29 mouse cellular contexts compared by ENCODE assay signal in the genomic region with DNA sequence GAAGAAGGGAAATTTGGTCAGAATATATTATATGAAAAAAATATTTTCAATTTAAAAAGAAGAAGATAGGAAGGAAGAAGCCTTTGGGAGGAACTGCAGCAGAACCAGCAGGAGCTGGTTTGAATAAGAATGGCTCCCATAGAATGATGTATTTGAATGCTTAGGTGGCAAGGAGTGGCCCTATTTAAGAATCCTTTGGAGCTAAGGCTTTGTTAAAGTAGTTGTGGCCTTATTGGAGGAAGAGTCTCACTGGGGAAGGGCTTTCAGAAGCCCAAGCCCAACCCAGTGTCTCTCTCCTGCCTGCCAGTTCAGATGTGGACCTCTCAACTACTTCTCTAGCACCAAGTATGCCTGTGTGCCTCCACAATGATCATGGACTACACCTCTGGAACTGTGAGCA. TPM values are rescaled to one million over a fixed set of nuclear protein-coding genes. Genes with fewer than 3 reads are reported as not detected.
DNase-seq lines count a peak whose midpoint lies in the region; ATAC-seq and TF ChIP-seq lines count a peak whose summit lies in the region.
"Had no signal": no experiment of that assay in that cellular context is flagged by ENCODE, and none has a peak within 500 bp of the region (broad histone marks: within the 10 kb centered on the region; RNA-seq: fewer than 3 reads in every experiment).

No protein-coding gene starts in this region.

- no peak overlapping the region for H3K4me2 ChIP-seq in CH12.LX (ENCODE audit: insufficient read depth, low read depth, poor library complexity, severe bottlenecking)
- no peak overlapping the region for H3K4me2 ChIP-seq in midbrain, embryonic 14.5 days (ENCODE audit: low read length)
- H3K4me2 ChIP-seq: embryonic facial prominence, embryonic 13.5 days; embryonic facial prominence, embryonic 15.5 days; forebrain, embryonic 12.5 days had no signal

- no peak for DNase-seq in heart, adult 2 months
- DNase-seq in heart, adult 11 months, result no peak
- DNase-seq in CH12.LX (ENCODE audit: extremely low read depth) (no peak), R1 (ENCODE audit: low read depth, low spot score) (peak; percentile 86)
- DNase-seq in right cerebral cortex, adult 2 months (ENCODE audit: low spot score in 2 of 2), result no peak
- DNase-seq in midbrain, embryonic 14.5 days, result no peak
- DNase-seq: adrenal gland, adult 8-10 months; adrenal gland, postnatal 14 days; adrenal gland, postnatal 36 days; B cell, adult 2 months; cerebellum, adult 11-12 months; cerebellum, adult 8-10 months; cerebellum, adult 9-11 months; cerebellum, postnatal 14 days; cerebellum, postnatal 36 days; embryo, embryonic 11 days had no signal

- no peak for TF ChIP-seq RAD21 in CH12.LX (IDR thresholded peaks at IDR 0.05; ENCODE audit: low read depth, low read length)

- H3K9me3 ChIP-seq in CH12.LX (replicated peaks; ENCODE audit: low read length), result peaks cover 7% of the 10 kb centered on the region
- H3K9me3 ChIP-seq in midbrain, embryonic 14.5 days (ENCODE audit: control insufficient read depth, low read length), result no peaks in the 10 kb centered on the region
- H3K9me3 ChIP-seq: embryonic facial prominence, embryonic 13.5 days; embryonic facial prominence, embryonic 15.5 days; forebrain, embryonic 12.5 days; G1E had no signal

- TF ChIP-seq EP300 in heart, adult 2 months (IDR thresholded peaks at IDR 0.05; ENCODE audit: insufficient read depth, low read depth, low read length), result no peak
- no peak for TF ChIP-seq EP300 in CH12.LX (IDR thresholded peaks at IDR 0.05; ENCODE audit: low read length)

- no peak for ATAC-seq in midbrain, embryonic 14.5 days (ENCODE audit: low FRiP score, low TSS enrichment)
- ATAC-seq: activated CD4-positive, CD25-positive, alpha-beta regulatory T cell, adult 4 months; CD4-positive, CD25-positive, alpha-beta regulatory T cell, adult 4 months; forebrain, embryonic 14.5 days; forebrain, embryonic 16.5 days; Patski had no signal

- no peak for TF ChIP-seq CTCF in heart, adult 2 months (IDR thresholded peaks at IDR 0.05)
- TF ChIP-seq CTCF in CH12.LX (conservative IDR thresholded peaks at IDR 0.05 in 1 of 2, IDR thresholded peaks at IDR 0.05 in 1 of 2; ENCODE audit: low read depth in 2 of 2, low read length in 2 of 2), result no peak

- no peak for TF ChIP-seq POLR2A in heart, adult 2 months (IDR thresholded peaks at IDR 0.05; ENCODE audit: insufficient read depth, low read depth, low read length)
- 0 out of 2 replicates have a peak, but pooled peaks have one; percentile 9 for TF ChIP-seq POLR2A in CH12.LX (IDR thresholded peaks at IDR 0.05; ENCODE audit: low read depth, low read length)

- no peak overlapping the region for H3K9ac ChIP-seq in heart, adult 2 months (ENCODE audit: low read depth, low read length)
- no peak overlapping the region for H3K9ac ChIP-seq in CH12.LX (ENCODE audit: insufficient read depth, low read depth)
- no peak overlapping the region for H3K9ac ChIP-seq in midbrain, embryonic 14.5 days (replicated peaks; ENCODE audit: low read length)
- H3K9ac ChIP-seq: embryonic facial prominence, embryonic 13.5 days; embryonic facial prominence, embryonic 15.5 days; forebrain, embryonic 12.5 days had no signal

- peak overlapping the region; percentile 43 for H3K27ac ChIP-seq in heart, adult 2 months
- H3K27ac ChIP-seq in CH12.LX (ENCODE audit: insufficient read depth, low read depth), result peak overlapping the region; percentile 11; the same call in 1 of the 2 replicates
- no peak overlapping the region for H3K27ac ChIP-seq in midbrain, embryonic 14.5 days (replicated peaks; ENCODE audit: low read depth, low read length)
- H3K27ac ChIP-seq: embryonic facial prominence, embryonic 13.5 days; embryonic facial prominence, embryonic 15.5 days; forebrain, embryonic 10.5 days; forebrain, embryonic 12.5 days had no signal

- H3K4me1 ChIP-seq in heart, adult 2 months (ENCODE audit: control insufficient read depth, insufficient read depth, low read length), result peaks cover 2% of the 10 kb centered on the region; the same call in 1 of the 2 replicates
- H3K4me1 ChIP-seq in CH12.LX (ENCODE audit: control insufficient read depth in 1 of 2, insufficient read depth in 2 of 2), result peaks cover 11 to 37% of the 10 kb centered on the region in 2 experiments
- H3K4me1 ChIP-seq in midbrain, embryonic 14.5 days (ENCODE audit: control insufficient read depth, insufficient read depth, low read length), result peaks cover 13% of the 10 kb centered on the region; the same call in 1 of the 2 replicates
- H3K4me1 ChIP-seq: embryonic facial prominence, embryonic 15.5 days had no signal

- H3K4me3 ChIP-seq in heart, adult 2 months, result no peak overlapping the region
- no peak overlapping the region for H3K4me3 ChIP-seq in CH12.LX (replicated peaks in 1 of 3; ENCODE audit: low read depth in 2 of 3, low read length in 2 of 3, poor library complexity in 1 of 3)
- no peak overlapping the region for H3K4me3 ChIP-seq in midbrain, embryonic 14.5 days (replicated peaks; ENCODE audit: low read depth, low read length)
- H3K4me3 ChIP-seq: embryonic facial prominence, embryonic 13.5 days; embryonic facial prominence, embryonic 15.5 days; erythroblast, embryonic 14.5 days; forebrain, embryonic 10.5 days; forebrain, embryonic 12.5 days had no signal

- H3K36me3 ChIP-seq in heart, adult 2 months (ENCODE audit: control insufficient read depth, insufficient read depth, low read length), result peaks cover 11% of the 10 kb centered on the region
- peaks cover 62 to 86% of the 10 kb centered on the region in 2 experiments for H3K36me3 ChIP-seq in CH12.LX (replicated peaks in 1 of 2; ENCODE audit: control insufficient read depth in 1 of 2, insufficient read depth in 1 of 2, low read length in 1 of 2)
- peaks cover 34% of the 10 kb centered on the region for H3K36me3 ChIP-seq in midbrain, embryonic 14.5 days (ENCODE audit: control insufficient read depth, insufficient read depth, low read length)
- H3K36me3 ChIP-seq: G1E had no signal

- dilution Hi-C loops in CH12.LX (cut with MboI; ENCODE audit: extremely low pct_ligation_motif_present, extremely low pct_unique_long_range_greater_than_20kb, low sequenced_read_pairs), result no loop called here

- in situ Hi-C loops in CH12.LX (cut with MboI; ENCODE audit: low pct_ligation_motif_present, low pct_unique_long_range_greater_than_20kb, low sequenced_read_pairs), result no loop called here

- intact Hi-C loops in heart, adult 2 months (cut with DNase I), result no loop called here

- no peaks in the 10 kb centered on the region for H3K79me2 ChIP-seq in heart, adult 2 months (replicated peaks; ENCODE audit: control insufficient read depth, insufficient read depth, low read length)
- H3K79me2 ChIP-seq in CH12.LX (replicated peaks; ENCODE audit: control insufficient read depth, extremely low read depth, insufficient read depth, poor library complexity, severe bottlenecking), result peaks cover 17% of the 10 kb centered on the region

- H3K27me3 ChIP-seq in heart, adult 2 months (ENCODE audit: control insufficient read depth, insufficient read depth, low read length), result no peaks in the 10 kb centered on the region
- no peaks in the 10 kb centered on the region for H3K27me3 ChIP-seq in CH12.LX (replicated peaks)
- H3K27me3 ChIP-seq in midbrain, embryonic 14.5 days (ENCODE audit: control insufficient read depth, insufficient read depth, low read length), result no peaks in the 10 kb centered on the region
- H3K27me3 ChIP-seq: embryonic facial prominence, embryonic 13.5 days; embryonic facial prominence, embryonic 15.5 days; forebrain, embryonic 12.5 days; Patski had no signal

TF ChIP-seq in CH12.LX, 34 proteins besides CTCF, POLR2A, EP300 and RAD21:
- no peak for TF ChIP-seq POLR2AphosphoS2 (IDR thresholded peaks at IDR 0.05; ENCODE audit: low read depth, low read length)
- no peak for TF ChIP-seq RCOR1 (conservative IDR thresholded peaks at IDR 0.05; ENCODE audit: low read depth, low read length)
- TF ChIP-seq JUN (IDR thresholded peaks at IDR 0.05; ENCODE audit: insufficient read depth, low read depth, low read length), result no peak
- no peak for TF ChIP-seq SIN3A (IDR thresholded peaks at IDR 0.05; ENCODE audit: low read length)
- TF ChIP-seq ETS1 (conservative IDR thresholded peaks at IDR 0.05; ENCODE audit: low read depth, low read length), result no peak
- no peak for TF ChIP-seq ZC3H11A (IDR thresholded peaks at IDR 0.05; ENCODE audit: low read depth, low read length)
- TF ChIP-seq CHD1 (IDR thresholded peaks at IDR 0.05; ENCODE audit: low read depth, low read length), result no peak
- TF ChIP-seq ELF1 (IDR thresholded peaks at IDR 0.05; ENCODE audit: low read depth, low read length), result no peak
- TF ChIP-seq ZNF384 (IDR thresholded peaks at IDR 0.05; ENCODE audit: low read depth, low read length), result no peak
- no peak for TF ChIP-seq ZKSCAN1 (IDR thresholded peaks at IDR 0.05; ENCODE audit: borderline replicate concordance, low read depth, low read length)
- TF ChIP-seq NELFE (IDR thresholded peaks at IDR 0.05; ENCODE audit: low read depth, low read length), result no peak
- TF ChIP-seq JUND (conservative IDR thresholded peaks at IDR 0.05; ENCODE audit: low read depth, low read length), result no peak
- TF ChIP-seq KAT2A (IDR thresholded peaks at IDR 0.05; ENCODE audit: insufficient replicate concordance, low read length), result no peak
- no peak for TF ChIP-seq USF1 (IDR thresholded peaks at IDR 0.05; ENCODE audit: low read depth, low read length)
- no peak for TF ChIP-seq PAX5 (IDR thresholded peaks at IDR 0.05; ENCODE audit: low read length)
- no peak for TF ChIP-seq HCFC1 (IDR thresholded peaks at IDR 0.05; ENCODE audit: low read depth, low read length)
- TF ChIP-seq MAFK (IDR thresholded peaks at IDR 0.05; ENCODE audit: insufficient replicate concordance, low read length), result no peak
TF ChIP-seq in CH12.LX: peak in this region for 0.

RNA-seq across cellular contexts. Expression of gene Tigit, which starts 56.9 kb away (rescaled TPM):
- not detected for total RNA-seq in heart, adult 2 months (2021)
- 0.20 TPM in 1 of 2 replicates, not detected in the other for polyA plus RNA-seq in heart, adult 2 months (2012; rRNA removed)
- total RNA-seq in CH12.LX (2012; rRNA removed) (59.3 and 67.2 TPM in 2 replicates), CH12.LX (2014; rRNA removed) (13.6 and 17.5 TPM in 2 replicates)
- polyA plus RNA-seq in CH12.LX (2012; ENCODE audit: insufficient read length, low read depth), result 54.5 and 55.4 TPM in 2 replicates
- polyA plus RNA-seq in midbrain, embryonic 14.5 days (2014; fragmentation: Nextera tagmentation; extraction: Ambion mirVana), result not detected in 2 replicates
- total RNA-seq: adrenal gland, postnatal 14 days; adrenal gland, postnatal 36 days; common myeloid progenitor, adult 5-6 weeks; G1E had no signal
- polyA plus RNA-seq: embryonic facial prominence, embryonic 13.5 days; erythroblast, embryonic 14.5 days; forebrain, embryonic 10.5 days; forebrain, embryonic 12.5 days; forebrain, embryonic 14.5 days; forebrain, embryonic 16.5 days; frontal cortex, adult 2 months; G1E; Patski had no signal

Comparison
In these comparisons a context has a peak if more than half of its experiments do, and no peak if none do; other contexts are left out.
1. RNA of gene Tigit, which starts 56.9 kb away (polyA plus RNA-seq): 54.5 to 55.4 TPM in CH12.LX; 0.20 TPM in heart, adult 2 months and not detected in midbrain, embryonic 14.5 days; every median in the first group is over 10 times any median in the second.